Mouse (Mus musculus): ENCODE measurements at regions not wholly inside any gene's neighbourhood (a gene's known extent, or its start where the extent isn't known, plus 50 kb on each side); places are given as distances from the start of the nearest gene placed in this dataset.

DNA sequence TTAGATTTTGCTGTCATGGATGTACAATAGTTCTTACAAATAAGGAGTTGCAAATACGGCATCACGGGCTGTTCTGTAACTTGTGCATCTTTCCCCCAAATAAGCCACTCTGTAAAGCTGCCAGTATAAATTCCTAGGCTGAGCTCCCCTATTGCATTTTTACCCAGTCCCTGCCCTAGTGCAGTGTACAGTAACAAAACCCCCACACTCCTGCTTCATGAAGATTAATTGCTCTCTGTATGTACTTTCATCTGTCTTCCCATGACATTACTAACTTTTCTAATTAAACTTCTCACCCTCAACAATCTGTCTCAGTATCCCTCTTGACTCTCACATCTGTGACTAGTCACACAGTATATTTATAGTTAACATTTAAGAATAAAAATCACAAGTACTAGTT, 73.4 kb downstream of the Tm4sf1 start:
- no peak for DNase-seq (ENCODE audit: low spot score)
- no peaks in the 10 kb centered on the region for H3K36me3 ChIP-seq (replicated peaks)
- H3K9me3 ChIP-seq, result no peaks in the 10 kb centered on the region
- H3K4me1 ChIP-seq, result no peaks in the 10 kb centered on the region
- no peak overlapping the region for H3K4me3 ChIP-seq
- no peaks in the 10 kb centered on the region for H3K27me3 ChIP-seq (replicated peaks; ENCODE audit: low read depth, poor library complexity, severe bottlenecking)
- H3K27ac ChIP-seq (replicated peaks), result no peak overlapping the region
- WGBS, result 91% methylated on average over 2 of the region's 2 CpGs

DNA sequence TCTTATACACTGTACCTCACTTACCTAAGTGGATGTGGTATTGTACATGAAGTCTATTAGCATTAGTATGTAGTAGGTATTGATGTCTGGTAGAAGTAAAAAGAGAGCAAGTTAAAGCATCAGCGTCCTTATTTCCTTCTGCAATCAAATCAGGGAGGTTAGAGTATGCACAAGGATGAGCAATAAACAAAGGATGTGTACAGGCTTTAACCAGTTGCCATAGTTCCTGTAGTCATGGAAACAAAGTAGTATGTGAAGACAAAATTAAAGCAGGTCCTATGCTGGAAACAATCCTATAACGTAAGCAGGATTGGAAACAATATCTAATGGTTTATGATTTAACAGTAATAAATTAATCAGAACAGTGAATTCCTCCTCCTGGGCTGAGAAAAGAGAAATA, 78.0 kb downstream of the Tm4sf1 start:
- Histone ChIP-seq H3K27me3 (replicated peaks; ENCODE audit: low read depth, poor library complexity, severe bottlenecking) (no peaks in the 10 kb centered on the region), H3K4me1 (no peaks in the 10 kb centered on the region), H3K27ac (replicated peaks) (no peak overlapping the region), H3K9me3 (no peaks in the 10 kb centered on the region), H3K36me3 (replicated peaks) (no peaks in the 10 kb centered on the region), H3K4me3 (no peak overlapping the region)
- no peak for DNase-seq (ENCODE audit: low spot score)
- 87% methylated on average over 2 of the region's 2 CpGs for WGBS

DNA sequence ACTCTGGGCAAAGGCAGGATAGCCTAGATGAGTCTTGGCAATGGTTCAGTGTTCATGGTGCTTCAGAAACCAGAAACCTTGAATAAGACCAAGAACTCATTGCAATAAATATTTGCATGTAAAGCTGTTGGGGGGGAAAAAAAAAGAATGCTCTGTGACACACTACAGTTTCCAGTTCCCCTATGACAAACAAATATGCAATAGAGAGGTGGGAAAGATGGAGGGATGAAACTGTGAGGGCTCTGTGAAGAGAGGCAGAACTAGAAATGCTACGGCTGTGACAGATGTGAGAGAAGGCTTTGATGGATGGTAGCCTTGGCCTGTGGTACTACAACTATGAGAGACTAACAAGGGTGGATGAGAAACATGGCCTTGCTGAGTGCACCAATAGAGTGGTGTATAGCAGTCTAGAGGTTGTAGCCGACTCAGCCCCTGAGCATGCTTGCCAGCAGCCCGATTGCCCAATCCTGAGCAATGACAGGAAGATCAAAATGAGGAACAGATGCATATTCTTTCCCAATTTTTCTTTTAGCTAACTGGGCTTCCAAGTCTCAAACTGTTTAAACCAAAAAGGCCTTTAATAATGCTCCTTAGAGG, 79.4 kb downstream of the Tm4sf1 start:
- no peak for DNase-seq (ENCODE audit: low spot score)
- WGBS, result 70% methylated on average over 3 of the region's 3 CpGs
- Histone ChIP-seq H3K4me3 (no peak overlapping the region), H3K4me1 (no peaks in the 10 kb centered on the region), H3K27ac (replicated peaks) (no peak overlapping the region), H3K36me3 (replicated peaks) (no peaks in the 10 kb centered on the region), H3K9me3 (no peaks in the 10 kb centered on the region), H3K27me3 (replicated peaks; ENCODE audit: low read depth, poor library complexity, severe bottlenecking) (no peaks in the 10 kb centered on the region)

DNA sequence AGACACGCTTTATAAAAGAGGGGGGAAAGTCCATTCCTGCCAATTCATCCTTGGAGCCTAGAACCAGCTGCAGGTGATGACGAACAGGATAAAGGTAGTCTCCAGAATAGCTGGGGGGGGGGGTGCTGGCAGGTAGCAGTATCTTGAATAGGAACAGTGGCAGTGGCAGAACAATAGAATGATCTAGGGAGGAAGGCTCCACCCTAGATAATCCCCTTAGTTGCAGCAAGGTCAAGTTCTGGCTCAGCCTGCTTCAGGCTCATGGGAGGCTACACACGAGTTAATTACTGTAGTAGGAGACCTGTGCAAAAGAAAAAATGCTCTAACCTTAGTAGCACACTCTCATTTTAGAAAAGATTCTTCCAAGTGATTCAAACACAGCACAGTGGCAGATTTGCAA, 83.4 kb downstream of the Tm4sf1 start:
- Histone ChIP-seq H3K4me1 (no peaks in the 10 kb centered on the region), H3K4me3 (no peak overlapping the region), H3K27ac (replicated peaks) (no peak overlapping the region), H3K9me3 (no peaks in the 10 kb centered on the region), H3K36me3 (replicated peaks) (no peaks in the 10 kb centered on the region), H3K27me3 (replicated peaks; ENCODE audit: low read depth, poor library complexity, severe bottlenecking) (no peaks in the 10 kb centered on the region)
- no peak for DNase-seq (ENCODE audit: low spot score)
- 61% methylated on average over 3 of the region's 3 CpGs for WGBS

DNA sequence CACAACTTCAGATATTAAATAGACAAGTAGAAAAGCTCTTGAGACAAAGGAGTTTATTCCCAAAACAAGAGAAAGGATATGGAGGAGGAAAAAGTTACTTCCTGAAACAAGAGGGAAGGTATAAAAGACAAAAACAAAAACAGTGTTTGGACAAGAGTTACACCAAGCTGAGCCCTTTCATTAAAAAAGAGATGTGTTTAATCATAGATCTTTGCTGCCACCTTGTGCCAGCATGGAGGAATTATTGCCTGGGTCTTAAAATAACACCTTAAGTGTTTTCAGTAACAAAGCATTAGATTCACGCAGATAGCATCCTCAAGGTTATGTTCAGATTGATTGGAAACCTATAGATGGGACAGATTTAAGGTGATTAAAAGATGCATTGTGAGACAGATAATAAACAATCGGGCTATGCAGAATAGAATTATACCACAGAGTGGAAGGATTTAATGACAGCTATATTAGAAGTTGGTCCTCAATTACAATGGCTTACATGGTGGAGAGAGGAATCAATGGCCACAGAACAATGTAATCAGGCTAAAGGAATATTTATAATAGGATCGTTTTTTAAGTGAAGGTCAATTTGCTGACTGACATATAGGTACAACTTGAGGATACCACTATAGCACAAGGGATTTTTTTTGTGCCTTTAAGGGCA, 97.6 kb downstream of the Tm4sf1 start:
- H3K27ac ChIP-seq (replicated peaks), result no peak overlapping the region
- DNase-seq (ENCODE audit: low spot score), result peak; percentile 34
- H3K4me3 ChIP-seq, result no peak overlapping the region
- no peaks in the 10 kb centered on the region for H3K9me3 ChIP-seq
- 34% methylated on average over 3 of the region's 3 CpGs for WGBS
- no peaks in the 10 kb centered on the region for H3K36me3 ChIP-seq (replicated peaks)
- no peaks in the 10 kb centered on the region for H3K27me3 ChIP-seq (replicated peaks; ENCODE audit: low read depth, poor library complexity, severe bottlenecking)
- H3K4me1 ChIP-seq, result 0 out of 2 replicates have a peak, but pooled peaks cover 3% of the 10 kb centered on the region

DNA sequence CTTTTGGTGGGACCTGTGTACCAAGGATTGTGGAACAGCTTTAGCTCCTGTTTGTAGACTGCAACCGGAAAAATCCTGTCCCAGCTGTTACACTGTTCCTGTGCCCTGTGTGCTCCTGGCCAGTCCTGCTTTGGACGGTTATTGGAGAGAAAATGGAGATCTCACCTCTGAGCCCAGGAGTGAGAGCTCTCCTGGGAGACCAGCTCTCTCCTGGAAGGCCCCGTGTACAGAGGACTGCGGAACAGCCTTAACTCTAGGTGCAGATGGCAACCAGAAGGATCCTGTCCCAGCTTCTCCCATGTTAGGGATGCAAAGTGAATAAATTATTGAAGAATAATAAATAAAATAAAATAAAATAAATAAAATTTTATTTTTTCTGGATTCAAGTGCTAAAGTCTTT, 98.4 kb downstream of the Tm4sf1 start:
- H3K9me3 ChIP-seq, result no peaks in the 10 kb centered on the region
- H3K4me1 ChIP-seq, result 0 out of 2 replicates have a peak, but pooled peaks cover 3% of the 10 kb centered on the region
- no peak overlapping the region for H3K4me3 ChIP-seq
- H3K27ac ChIP-seq (replicated peaks), result no peak overlapping the region
- no peaks in the 10 kb centered on the region for H3K27me3 ChIP-seq (replicated peaks; ENCODE audit: low read depth, poor library complexity, severe bottlenecking)
- WGBS, result 78% methylated on average over 4 of the region's 4 CpGs
- no peak for DNase-seq (ENCODE audit: low spot score)
- no peaks in the 10 kb centered on the region for H3K36me3 ChIP-seq (replicated peaks)

DNA sequence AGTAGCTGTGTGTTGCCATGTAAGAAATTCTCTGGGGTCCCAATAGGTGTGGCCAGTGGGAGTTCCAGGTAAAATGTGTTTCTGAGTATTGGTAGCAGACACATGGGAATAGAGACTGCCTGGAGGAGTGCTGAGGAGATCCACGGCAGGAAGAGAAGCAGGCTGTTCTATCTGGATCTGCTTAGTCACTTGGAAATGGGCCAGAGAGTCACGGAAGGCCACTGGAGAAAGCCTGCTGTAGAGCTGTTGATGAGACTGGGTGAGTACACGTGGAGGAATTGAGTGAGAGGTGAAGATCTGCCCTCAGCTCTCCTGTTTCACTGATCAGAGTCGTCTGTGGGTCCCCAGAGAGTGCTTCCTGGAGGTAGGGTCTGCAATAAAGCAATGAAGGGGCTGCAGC, 120.2 kb downstream of the Tm4sf1 start:
- no peaks in the 10 kb centered on the region for H3K36me3 ChIP-seq (replicated peaks)
- WGBS, result 73% methylated on average over 4 of the region's 4 CpGs
- H3K27ac ChIP-seq (replicated peaks), result no peak overlapping the region
- H3K9me3 ChIP-seq, result no peaks in the 10 kb centered on the region
- H3K4me3 ChIP-seq, result no peak overlapping the region
- DNase-seq (ENCODE audit: low spot score), result no peak
- no peaks in the 10 kb centered on the region for H3K4me1 ChIP-seq
- no peaks in the 10 kb centered on the region for H3K27me3 ChIP-seq (replicated peaks; ENCODE audit: low read depth, poor library complexity, severe bottlenecking)

DNA sequence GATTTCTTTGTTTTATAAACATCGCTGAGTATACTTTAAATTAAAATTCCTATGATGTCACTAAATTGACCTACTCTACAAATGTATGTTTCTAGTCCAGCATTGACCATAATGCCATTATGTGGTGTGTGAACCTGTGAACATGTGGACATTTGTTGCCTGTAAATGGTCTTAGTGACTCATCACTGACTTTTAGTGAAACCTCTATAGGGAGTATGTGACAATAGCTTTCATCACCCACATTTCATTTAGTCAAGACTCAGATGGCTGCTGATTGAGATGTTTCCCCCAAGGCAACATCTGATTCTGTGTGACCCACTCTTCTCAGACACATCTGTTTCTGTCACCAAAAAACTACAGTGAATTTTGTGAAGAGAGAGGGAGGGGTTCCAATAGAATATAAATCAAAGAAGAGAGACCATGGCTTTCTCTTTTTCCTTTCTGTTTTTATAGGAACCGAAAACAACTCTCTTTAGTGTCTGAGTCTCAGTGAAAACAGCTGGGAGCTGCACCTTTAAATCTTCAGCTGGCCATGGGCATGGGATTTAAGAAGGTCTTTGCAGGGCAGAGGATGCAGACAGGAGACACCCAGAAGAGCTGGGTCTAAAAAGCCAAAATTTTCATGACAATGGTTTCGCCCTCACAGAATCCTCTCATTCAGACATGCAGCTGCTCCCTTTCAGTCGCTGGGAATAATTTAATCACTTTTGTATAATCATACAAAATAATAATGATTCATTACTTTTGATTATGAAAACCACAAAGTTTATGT, 148.4 kb downstream of the Tm4sf1 start:
- Histone ChIP-seq H3K9me3 (no peaks in the 10 kb centered on the region), H3K4me1 (no peaks in the 10 kb centered on the region), H3K4me3 (no peak overlapping the region), H3K27ac (replicated peaks) (no peak overlapping the region), H3K36me3 (replicated peaks) (no peaks in the 10 kb centered on the region), H3K27me3 (replicated peaks; ENCODE audit: low read depth, poor library complexity, severe bottlenecking) (no peaks in the 10 kb centered on the region)
- WGBS, result 50% methylated on average over 4 of the region's 4 CpGs
- no peak for DNase-seq (ENCODE audit: low spot score)

DNA sequence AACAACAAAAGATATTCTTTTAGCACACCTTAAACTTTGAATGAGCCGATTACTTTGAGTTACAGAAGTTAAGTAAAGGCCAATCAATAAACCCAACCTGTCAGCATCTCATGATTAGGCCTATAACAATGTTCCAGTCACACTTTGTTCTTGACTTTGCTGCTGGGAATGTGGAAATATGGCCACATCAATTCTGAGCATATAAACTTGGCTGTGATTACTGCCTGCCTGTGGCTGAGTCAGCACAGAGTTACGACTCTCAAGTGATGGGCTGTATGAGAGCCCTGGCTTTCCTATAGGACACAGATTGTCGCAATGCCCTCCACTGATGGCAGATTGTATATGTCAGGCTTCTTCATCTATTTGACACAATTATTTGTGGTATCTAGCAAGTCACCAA, 152.6 kb downstream of the Tm4sf1 start:
- Histone ChIP-seq H3K9me3 (no peaks in the 10 kb centered on the region), H3K4me1 (no peaks in the 10 kb centered on the region), H3K27ac (replicated peaks) (no peak overlapping the region), H3K36me3 (replicated peaks) (no peaks in the 10 kb centered on the region), H3K27me3 (replicated peaks; ENCODE audit: low read depth, poor library complexity, severe bottlenecking) (no peaks in the 10 kb centered on the region), H3K4me3 (no peak overlapping the region)
- WGBS, result 88% methylated on average over 3 of the region's 3 CpGs
- no peak for DNase-seq (ENCODE audit: low spot score)

DNA sequence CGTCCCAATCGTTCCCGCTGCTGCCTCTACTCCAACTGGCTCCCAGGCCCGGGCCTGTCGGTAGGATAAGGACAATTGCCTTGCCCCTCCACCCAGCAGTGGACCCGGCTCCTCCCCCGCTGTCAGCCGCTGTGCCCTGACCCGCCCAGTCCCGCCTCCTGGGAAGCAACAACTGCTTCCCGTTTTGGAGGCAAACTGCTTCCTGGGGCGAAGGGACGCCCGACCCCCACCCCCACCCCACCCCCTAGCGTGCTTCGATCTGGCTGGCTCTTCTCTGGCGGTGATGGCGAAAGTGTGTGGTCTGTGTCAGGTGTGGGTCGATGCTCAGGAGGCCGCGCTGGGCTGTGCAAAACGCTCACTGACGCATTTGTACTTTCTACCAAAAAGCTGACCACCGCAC, 164.9 kb downstream of the Tm4sf1 start:
- Histone ChIP-seq H3K4me1 (peaks cover 3% of the 10 kb centered on the region; the same call in 1 of the 2 replicates), H3K27me3 (replicated peaks; ENCODE audit: low read depth, poor library complexity, severe bottlenecking) (no peaks in the 10 kb centered on the region), H3K27ac (replicated peaks) (peak overlapping the region; percentile 72), H3K36me3 (replicated peaks) (no peaks in the 10 kb centered on the region), H3K9me3 (no peaks in the 10 kb centered on the region), H3K4me3 (peak overlapping the region; percentile 53)
- peak; percentile 74 for DNase-seq (ENCODE audit: low spot score)
- WGBS, result 24% methylated on average over 24 of the region's 24 CpGs

DNA sequence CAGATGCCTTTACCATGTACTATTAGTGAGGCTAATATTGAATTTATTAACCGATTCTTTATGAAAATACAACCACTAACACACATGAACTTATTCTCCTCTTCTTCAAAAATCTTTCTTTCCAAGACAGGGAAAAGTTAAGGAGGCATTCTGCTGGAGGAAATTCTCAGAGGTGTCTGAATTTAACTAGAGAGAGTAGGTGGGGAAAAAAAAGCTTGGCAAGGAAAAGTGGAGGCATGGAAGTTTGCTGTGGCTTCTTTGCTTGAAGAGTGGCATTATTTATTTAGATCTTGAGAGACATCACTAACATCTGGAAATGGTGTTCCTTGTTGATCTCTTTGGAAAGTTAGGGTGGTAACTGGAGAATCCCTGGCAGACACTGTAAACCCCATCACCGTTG, 173.2 kb downstream of the Tm4sf1 start:
- 89% methylated on average over 2 of the region's 2 CpGs for WGBS
- no peaks in the 10 kb centered on the region for H3K27me3 ChIP-seq (replicated peaks; ENCODE audit: low read depth, poor library complexity, severe bottlenecking)
- no peaks in the 10 kb centered on the region for H3K36me3 ChIP-seq (replicated peaks)
- no peak overlapping the region for H3K4me3 ChIP-seq
- no peak for DNase-seq (ENCODE audit: low spot score)
- H3K4me1 ChIP-seq, result no peaks in the 10 kb centered on the region
- H3K27ac ChIP-seq (replicated peaks), result no peak overlapping the region
- H3K9me3 ChIP-seq, result no peaks in the 10 kb centered on the region

DNA sequence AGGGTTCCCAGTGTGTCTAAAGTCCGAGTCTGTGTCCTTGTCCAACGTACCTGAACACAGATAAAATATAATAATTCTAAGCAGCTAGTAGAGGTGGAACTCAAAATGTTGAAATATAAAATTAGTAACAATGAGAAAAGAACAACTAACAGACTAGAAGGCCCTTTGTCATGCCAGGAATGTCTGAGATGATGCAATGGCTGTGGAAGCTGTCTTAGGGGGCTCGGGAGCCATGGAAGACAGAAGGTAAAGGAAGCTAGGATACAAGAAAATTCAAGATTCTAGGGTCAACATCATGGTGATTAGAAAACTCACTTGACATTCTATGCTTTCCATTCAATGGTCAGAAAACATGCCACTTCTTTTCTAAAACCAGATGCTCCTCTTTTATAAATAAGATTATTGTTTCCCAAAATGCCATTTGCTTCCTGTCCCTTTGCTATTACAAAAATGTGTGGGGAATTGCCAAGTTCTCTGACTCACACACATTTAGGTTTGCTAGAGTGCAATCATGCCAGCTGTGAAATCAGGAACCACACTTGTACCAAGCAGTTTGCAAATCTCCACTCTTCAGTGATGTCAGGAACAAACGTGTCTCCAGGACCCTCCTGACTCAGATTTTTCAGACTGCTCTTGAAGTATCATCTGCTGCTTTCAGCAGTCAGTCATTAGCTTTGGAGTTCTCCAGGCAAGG, 175.8 kb downstream of the Tm4sf1 start:
- H3K27ac ChIP-seq (replicated peaks), result no peak overlapping the region
- H3K36me3 ChIP-seq (replicated peaks), result no peaks in the 10 kb centered on the region
- H3K4me1 ChIP-seq, result no peaks in the 10 kb centered on the region
- DNase-seq (ENCODE audit: low spot score), result no peak
- no peak overlapping the region for H3K4me3 ChIP-seq
- no peaks in the 10 kb centered on the region for H3K27me3 ChIP-seq (replicated peaks; ENCODE audit: low read depth, poor library complexity, severe bottlenecking)
- no peaks in the 10 kb centered on the region for H3K9me3 ChIP-seq
- 80% methylated on average over 4 of the region's 4 CpGs for WGBS
